Mouse (Mus musculus) liver, embryonic 14.5 days (tissue): ENCODE measurements at regions not wholly inside any gene's neighbourhood (a gene's known extent, or its start where the extent isn't known, plus 50 kb on each side); places are given as distances from the start of the nearest gene placed in this dataset.

ENCODE experiments used
- CTCF ChIP-seq: IDR thresholded peaks from 2 replicates; pipeline ENCODE4 v1.5.1; 2016; ENCODE audit warnings: antibody characterized with exemption, low read depth, control low read depth
- EP300 ChIP-seq: IDR thresholded peaks from 2 replicates; pipeline ENCODE4 v1.6.1; 2016; ENCODE audit warnings: antibody characterized with exemption, low read depth

DNA sequence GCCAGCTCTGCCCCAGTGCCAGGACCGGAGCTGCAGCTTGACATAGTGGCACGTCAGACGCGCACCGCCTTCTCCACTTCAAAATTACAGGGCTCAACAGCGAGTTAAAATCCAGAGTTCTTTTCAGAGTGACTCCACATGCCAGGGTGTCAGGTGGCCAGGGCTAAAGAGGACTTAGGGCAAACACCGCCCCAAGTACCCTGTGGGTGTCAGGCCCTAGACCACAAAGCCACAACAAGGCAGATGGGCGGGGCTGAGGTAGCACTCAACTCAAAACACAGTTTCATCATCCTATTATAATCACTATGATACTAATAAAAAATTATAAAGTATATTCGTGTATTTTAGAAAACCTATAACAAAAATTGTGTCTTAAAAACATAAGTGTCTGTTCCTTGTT lies 225.1 kb upstream of the Olfr1507 start:
- TF ChIP-seq EP300 = no peak
- TF ChIP-seq CTCF = no peak
